Mouse (Mus musculus) cerebellum, adult 8-10 months (tissue): ENCODE measurements around the gene Eno1.

ENCODE experiments used
- DNase-seq: peaks from one replicate; pipeline ENCODE4 v3.0.0; 2022

Eno1 gene

DNA sequence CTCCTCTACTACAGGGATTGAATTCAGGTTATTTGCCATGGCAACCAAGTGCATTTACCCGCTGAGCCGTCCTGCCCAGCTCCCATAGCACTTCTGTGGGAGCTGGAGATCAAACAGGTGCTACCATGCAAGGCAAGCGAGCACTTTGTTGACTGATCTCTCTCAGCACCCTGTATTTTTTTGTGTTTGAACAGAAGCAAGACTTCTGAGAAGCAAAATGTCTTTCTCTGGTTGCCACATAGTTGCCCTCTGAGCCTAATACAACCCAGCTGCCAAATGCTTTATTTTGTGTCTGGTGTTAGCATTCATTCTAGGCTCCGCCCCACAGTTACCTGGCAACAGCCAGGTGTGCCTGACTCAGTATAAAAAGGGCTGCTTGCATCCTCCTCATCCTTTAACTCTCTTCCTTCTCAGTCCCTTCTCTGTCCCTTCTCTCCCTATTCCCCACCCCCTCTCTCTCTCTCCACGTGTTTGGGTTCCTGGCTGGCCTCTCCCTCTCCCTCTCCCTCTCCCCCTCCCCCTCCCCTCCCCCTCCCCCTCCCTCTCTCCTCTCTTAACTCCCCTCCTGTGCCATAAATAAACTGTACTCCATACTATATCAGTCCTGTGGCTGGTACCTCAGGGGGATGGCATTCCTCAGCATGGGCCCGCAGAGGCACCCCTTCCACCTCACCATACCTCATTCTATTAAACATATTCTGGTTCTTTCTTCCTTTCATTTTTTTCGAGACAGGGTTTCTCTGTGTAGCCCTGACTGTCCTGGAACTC is 7.8 kb upstream of the Eno1 start:
- no peak for DNase-seq

DNA sequence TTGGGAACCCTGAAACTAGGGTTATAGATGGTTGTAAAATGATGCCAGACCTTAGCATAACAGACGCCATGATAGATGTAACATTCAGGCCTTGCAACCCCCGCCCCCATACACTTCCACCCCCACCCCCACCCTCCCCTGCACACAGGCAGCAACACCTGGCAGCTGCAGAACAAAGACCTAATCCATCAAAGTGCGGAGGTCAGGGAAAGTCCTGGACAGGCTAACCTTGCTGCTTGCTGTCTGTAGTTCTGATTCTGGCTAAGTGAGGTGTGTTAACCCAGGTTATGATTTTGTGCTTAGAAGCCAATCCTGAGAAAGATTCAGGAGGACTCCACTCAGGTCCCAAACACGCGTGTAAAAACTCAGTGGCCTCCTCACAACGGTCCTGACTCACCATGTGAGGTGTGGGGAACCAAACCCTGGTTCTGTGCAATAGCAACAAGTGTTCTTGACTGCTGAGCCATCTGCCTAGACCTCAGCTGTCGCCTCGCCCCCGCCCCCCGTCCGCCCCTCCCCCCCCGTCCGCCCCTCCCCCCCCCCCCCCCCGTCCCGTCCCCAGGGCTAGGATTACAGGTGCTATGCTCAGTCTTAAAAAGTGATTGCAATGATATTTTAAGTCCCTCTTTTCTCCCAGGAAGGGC is 6.7 kb upstream of the Eno1 start:
- no peak for DNase-seq

DNA sequence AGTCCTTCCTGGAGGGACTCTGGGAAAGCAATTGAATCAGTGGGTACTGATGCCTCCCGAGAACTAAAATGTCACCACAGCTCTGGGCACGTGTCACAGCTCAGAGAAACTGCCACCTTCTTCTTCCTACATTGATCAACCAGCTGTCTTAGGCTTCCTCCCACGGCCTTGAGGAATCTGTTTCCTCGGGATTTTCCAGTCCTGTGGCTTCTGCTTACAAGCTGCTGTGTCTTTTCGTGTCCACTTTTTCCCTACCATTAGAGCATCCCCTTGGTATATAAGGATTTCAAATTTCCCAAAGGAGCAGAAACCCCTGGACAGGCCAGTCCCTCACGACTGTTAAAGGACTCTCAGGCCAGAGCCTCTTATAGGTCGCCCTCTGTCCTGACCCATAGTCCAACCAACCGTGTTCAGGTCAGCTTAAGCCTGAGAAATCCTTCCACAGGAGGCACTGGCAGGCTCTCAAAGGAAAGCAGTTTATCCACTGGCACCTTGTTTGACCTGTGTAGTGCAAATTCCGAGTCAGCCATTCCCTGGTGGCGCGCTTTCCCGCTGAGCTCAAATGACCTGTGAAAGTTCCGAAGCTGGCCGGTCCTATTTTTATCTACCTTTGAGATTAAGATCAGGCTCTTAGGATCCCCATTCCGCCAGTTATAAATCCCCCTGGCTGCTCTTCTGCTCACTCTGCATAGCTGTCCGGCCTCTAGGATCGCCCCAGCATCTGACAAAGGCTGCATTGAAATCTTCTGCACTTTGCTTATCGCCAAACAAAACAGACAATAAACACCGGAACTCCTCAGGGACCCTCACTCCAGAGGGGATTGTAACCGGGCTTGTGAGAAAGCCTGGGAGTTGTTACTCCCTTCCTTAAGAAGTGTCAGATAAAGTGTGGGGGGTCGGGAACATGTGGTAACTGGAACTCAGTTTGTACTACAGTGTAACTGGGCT is 5.8 kb upstream of the Eno1 start:
- DNase-seq: no peak

DNA sequence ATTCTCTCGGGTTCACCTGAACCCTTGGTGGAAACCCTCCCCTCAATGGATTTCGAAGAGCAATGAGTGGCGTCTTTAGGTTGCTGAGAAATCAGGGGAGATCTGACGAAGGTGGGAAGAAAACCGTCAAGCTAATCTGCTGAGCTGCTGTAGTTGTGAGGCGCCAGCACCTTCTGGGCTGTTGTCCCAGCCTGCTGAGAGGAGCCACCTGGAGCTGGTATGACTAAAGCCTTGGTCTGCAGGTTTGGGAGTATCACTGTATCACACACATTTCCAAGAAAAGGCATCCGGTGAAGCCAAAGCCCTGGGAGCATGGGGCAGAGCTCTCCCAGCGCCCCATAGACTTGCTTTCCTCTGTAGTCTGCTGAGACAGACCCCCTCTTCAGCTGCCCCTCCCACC is 4.7 kb upstream of the Eno1 start:
- peak; percentile 65 for DNase-seq

DNA sequence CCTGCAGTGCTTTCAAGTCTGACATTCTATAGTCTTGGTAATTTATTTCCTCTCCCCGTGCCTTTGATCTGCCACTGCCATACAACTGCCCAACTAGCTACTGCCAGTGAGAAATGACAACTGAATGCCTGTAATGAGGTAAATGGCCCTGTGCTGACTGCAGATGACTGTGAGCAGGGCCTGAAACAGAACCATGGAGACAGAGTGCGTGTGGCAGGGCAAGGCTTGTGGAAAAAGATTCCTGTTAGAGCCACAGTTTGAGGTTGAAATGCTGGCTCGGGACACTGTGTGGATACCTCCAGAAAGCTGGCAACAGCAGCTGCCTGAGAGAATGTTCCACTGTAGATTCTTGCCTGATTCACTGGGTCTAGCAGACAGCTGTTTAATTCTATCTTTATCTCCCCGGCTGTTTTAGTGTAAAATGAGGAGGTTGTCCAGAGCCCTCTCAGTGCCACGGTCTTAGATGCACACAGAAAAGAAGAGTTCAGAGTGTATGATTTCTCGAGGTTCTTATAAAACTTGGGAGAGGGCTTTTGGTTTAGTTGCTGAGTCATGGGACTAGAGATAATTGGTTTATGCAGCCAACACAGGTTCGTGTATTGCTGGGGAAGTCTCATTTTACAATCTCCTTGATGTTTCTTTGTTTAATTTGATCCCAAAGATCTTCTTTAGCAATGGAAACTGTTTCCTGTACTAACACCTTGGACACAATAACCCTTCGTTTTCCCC is 1.8 kb upstream of the Eno1 start:
- no peak for DNase-seq

DNA sequence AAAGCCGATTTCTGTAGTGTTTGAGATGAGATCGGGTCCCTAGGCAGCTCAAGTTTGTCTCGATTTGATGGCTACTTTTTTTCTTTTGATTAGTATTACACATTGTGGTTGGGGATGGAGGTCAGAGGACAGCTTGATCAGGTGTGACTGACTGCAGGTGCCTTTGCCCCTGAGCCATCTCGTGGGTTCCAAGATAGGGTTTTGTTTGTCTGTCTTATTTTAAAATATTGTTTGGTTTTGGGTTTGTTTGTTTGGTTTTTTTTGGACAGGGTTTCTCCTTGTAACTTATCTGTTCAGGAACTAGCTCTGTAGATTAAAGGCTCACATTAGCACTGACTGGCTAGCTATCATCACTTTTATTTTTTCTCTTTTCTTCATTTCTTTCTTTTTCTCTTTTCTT is 936 bp upstream of the Eno1 start:
- no peak for DNase-seq

DNA sequence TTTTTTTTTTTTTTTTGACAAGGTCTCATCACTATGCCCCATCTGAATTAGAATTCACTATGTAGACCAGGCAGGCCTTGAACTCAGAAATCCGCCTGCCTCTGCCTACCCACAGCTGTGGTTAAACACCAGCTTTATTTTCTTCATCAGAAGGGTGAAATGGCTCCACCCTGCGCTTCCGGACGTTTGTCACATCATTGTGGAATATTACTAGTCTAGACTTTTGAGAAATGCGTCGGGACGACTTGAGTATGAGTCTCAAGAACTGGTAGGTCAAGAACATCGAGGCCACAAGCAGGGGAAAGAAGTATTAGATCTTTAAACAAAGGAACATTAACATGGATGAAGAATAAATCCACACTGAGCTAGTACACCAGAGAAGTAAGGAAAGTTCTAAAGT is 490 bp upstream of the Eno1 start:
- no peak for DNase-seq

DNA sequence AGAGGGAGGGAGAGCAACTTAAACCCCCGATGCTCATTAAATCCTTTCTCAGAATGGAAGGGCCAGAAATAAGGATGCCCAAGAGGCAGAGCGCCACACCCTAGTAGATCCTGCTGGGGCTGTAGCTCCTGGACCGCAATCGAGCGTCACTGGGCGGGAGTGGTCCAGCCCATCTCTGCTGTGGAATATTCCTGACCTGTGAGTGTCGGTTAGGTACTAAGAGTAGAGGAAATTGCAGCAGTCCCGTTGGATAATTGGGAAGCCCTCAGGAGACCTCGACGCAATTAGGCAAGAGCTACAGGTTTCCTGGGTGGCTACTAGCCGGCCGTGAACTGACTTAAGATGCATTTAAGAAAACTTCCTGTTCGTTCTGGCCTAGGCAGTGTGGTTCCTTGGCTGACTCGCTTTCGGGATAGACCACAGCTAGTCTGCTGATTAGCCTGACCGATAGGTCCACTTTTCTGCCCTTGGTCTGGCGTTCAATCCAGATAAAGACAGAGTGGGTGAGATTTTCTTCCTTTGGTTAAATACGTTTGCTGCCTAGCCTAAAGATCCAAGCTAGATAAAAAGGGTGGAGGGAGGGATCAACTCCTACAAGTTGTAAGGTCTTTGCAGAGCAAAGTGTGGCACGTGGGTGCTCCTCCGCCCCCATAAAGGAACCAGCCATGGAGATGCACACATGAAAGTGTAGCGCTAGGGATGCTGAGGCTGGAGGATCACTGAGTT is 1.3 kb downstream of the Eno1 start:
- DNase-seq: no peak

DNA sequence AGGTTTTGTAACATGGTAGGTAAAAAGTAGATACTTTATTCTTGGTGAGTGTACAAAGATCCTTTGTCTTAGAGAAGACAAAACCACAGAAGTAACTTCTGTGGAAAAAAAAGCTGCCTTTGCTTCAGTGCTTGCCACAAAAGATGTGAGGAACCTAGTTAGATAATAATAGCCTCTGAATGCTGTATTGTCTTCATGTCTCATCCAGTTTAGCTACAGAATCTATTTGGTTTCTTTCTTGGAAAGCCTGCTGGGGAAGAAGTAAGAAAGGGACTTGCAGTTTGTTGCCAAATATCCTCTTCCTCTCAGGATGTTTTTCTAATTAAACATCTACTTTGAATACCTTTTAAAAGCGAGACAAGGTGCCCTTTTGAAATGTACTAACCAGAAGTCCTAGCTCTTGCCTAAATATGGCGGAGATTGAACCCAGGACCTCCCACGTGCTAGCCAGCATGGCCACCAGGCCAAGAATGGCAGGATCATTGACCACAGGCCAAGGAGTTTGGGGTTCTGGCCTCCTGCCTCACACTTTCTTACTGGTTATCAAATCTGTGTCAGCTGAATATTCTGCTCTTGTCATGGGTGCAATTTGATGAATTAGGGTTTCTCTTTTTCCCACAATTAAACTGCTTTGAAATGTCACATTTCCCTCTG is 2.0 kb downstream of the Eno1 start:
- no peak for DNase-seq

DNA sequence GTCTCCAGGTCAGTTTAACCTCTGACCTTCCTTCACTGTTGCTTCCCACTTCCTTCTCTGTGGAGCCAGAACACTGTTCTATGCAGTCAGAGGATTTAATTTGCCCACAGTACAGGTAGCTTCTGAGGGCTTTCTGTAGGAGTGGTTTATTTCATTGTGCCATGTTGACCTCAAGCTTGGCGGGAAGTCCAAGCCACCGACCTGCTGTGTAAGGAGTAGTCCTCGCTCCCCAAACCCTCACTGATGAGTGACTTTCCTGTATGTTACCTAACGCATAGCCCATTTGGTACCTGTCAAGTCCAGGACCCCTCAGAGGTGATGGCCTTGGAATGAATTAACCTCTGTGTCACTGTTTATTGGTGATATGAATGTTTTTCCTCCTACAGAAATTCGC is 2.6 kb downstream of the Eno1 start:
- DNase-seq: no peak

DNA sequence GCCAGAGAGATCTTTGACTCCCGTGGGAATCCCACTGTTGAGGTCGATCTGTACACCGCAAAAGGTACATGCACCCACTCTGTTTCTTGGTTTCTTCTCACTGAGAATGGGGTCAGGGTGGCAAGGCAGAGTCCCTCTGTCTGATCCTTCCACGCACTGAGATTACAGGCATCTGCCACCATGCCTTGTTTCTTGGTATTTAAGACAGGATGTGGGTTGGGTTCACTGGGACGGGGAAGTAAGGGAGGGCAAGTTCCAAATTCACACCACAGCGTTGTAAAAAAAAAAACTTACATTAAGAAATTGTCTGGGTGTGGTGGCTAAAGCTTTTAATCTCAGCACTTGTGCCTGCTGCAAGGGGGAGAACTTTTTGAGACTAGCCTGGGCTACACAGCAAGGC is 3.0 kb downstream of the Eno1 start:
- no peak for DNase-seq

DNA sequence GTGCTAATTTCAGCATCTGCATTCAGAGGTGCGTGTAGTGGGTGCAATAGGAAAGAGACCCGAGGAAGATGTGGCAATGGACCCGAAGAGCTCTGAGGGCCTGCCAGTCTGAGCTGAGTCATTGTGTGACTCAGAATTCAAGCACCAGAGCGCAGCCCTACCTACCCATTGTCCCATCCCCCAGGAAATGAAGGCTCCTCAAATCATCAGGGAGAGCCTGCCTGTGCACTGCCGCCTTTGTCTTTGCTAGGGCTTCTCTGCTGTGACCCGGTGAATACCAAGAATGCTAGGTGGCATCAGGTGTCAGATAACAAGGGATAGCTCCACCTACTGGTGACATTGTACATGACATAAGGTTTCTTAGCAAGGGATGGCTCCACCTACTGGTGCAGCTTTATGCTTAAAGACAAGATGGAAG is 3.4 kb downstream of the Eno1 start:
- peak; percentile 89 for DNase-seq

DNA sequence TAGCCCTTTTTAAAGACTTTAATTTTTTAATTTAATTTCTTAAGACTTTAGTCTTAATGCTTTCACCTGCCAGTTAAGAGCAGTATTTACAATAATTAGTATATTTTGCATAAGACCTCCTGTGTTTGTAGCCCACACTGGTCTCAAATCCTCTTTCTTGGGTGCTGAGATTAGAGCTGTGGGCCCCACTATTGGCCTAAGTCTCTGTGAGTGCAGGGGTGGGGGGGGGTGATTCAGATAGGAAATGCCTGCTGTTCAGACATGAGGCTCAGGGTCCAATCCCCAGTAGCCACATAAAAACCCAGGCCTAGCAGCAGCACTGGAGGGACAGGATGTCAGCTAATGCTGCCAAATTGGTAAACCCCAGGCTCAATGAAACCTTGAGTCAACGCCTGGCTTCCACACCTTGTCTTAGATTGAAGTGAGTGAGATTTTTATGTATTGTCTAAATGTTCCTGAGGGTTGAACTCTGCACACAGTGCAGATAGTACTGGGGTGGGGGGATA is 3.9 kb downstream of the Eno1 start:
- no peak for DNase-seq

DNA sequence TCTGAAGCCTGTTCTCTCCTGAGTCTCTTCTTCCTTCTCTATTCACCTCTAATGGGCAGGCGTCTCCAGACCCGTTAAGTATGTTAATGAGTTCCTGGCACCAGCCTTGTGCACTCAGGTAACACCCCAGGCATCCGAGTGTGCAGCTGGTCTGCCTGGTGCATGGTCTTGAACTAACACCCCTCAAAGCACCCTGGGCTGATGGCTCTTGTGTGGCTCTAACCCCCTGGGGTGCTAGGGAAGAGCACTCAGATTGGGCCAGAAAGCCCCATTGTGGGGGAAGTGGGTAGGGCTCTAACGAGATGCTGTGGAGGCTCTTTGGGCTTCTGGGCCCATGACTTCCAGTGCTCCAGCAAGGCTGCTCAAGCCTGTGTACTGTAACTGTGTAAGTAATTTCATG is 5.2 kb downstream of the Eno1 start:
- DNase-seq: no peak

DNA sequence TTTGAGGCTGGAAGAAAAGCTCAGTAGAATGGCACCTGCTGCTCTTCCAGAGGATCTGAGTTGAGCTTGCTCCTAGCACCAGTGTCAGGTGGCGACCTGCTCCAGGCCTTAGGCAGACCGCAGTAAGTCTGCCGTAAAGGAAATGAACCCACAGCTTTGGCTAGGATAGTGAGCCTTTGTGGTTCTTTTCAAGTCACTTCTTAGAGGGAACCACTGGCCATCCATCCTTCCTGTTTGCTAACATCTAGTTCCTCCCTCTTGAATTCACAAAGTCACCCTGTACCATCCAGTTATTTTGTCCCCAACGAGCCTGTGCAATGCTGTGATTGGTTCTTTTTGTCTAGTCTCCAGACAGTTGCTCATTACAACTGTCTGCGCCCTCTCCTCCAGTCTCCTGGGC is 6.2 kb downstream of the Eno1 start:
- DNase-seq: no peak

DNA sequence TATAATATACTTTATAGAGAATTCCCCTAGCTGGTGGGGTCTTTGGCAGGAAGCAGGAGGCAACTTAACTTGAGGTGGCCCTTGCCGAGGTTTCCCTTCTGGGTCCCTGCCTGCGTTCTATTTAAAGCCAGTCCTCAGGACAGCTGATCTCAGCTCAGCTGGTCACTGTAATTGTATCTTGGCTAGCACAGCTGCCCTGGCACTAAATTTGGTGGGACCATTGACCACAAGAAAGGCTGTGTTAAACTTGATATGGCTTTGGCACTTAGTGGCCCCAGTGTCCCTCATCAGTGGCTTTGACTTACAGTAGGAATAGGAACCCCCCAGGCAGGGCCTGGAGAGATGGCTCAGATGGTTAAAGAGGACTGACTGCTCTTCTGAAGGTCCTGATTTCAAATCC is 9.4 kb downstream of the Eno1 start:
- no peak for DNase-seq

DNA sequence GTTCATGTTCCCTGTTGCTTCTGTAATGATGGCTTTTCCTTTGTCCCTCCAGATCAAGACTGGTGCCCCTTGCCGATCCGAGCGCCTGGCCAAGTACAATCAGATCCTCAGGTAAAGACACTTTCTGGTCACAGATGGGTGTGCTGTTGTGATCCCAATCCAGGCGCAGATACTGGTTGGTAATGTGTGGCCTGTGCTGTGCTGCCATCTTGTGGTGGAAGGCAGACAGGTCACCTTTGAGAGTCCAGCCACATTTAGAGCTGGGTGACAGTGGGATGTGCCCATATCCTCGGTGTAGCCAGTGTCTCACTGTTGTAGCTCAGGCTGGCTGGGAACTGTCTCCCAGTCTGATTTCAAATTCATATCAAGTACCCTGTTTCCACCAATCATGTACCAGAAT is 11.5 kb downstream of the Eno1 start:
- DNase-seq: peak; percentile 79

DNA sequence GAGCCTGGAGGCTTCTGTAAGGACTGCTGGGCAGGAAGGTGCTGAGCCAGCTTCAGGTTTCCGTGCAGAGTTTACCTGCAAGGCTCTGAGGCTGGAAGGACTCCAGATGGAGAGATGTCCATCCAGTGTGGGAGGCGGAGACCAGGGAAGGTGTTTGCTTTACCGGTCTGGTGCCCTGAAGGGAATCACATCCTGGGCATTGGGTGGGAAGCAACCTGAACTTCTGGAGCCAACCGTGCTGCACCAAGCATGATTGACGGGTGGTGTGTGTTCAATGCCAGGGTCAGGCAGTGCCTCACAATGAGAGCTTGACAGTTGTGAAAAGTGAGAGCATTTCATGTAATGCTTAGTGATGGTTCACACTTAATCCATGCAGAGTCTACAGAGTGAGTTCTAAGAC is 12.4 kb downstream of the Eno1 start:
- DNase-seq: no peak

DNA sequence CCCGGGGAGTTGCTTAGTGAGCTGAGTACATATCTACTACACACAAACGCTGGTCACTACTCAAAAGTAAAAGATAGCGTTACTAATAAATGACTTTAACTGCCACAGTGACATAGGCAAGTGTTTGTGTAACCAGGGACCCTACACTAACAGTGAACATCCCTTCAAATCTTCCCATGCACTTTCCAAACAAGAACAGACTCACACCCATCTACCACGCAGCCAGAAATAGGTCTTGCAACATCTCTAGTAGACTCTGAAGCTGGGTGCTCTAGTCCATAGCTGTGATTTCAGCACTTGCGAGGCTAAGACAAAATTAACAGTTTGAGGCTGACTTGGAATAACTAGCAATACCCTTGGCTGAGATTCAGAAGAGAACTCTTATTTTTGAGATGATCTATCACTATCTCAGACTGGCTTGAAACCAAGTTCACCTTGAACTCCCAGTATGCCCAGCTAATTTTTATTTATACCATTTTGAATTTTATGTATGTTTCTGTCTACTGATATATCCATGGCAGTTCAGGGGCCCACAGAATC is 13.3 kb downstream of the Eno1 start:
- no peak for DNase-seq

DNA sequence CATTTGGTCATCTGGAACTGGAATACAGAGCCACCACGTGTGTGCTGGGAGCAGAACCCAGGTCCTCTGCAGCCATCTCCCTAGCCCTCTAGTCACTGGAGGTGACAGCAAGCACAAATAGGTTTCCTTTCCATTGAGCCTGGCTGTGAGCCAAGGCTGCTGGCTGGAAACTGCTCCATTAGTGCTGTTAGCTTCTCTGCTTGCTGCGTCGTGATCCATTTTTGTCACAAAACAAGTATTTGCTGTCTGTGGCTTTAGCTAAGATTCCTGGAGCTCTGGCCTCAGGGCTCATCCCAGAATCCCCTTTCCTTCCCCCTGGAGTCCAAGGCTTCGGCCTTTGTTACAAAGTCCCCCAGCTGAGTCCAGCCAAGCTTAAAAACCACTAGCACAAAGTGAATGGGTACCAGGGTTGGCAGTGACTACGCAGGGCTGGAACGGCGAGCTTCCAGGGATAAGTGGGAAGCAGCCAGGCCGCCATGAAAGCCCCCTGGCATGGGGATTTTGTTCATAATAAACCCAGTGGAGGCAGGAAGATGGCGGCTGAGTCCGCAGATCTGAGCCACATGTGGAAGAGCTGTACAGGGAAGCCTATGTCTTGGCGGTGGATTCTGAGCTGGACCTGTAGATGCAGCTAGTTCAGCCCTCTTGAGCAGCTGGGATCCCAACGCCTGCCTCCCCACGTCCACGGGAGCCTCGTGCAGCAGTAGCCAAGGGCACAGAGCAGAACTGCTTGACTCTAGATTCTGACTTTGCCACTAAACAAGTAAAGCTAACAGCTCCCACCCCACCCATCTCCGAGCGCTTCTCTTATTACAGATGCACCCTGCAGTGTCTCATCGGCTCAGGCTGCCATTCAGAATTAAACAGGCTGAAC is 14.3 kb downstream of the Eno1 start:
- DNase-seq: peak; percentile 50
